Mouse (Mus musculus) embryonic stem cell, embryonic (primary cell): Measurements from ENCODE around the gene Themis.

Experiments used
- CTCF ChIA-PET, 4 experiments: fragments of 300-600 bp in 2 of 4; fragments of 350-600 bp in 2 of 4; sonication (Branson Sonifier 250); formaldehyde crosslinking; loops; one replicate each; lab custom pipeline; 2022; ENCODE audit warnings: inconsistent platforms in 2 of 4; lab: Charles Lee
- POLR2A ChIA-PET, 4 experiments: fragments of 300-600 bp in 2 of 4; fragments of 350-600 bp in 2 of 4; sonication (Branson Sonifier 250); formaldehyde crosslinking; loops; one replicate each; lab custom pipeline; 2022; ENCODE audit warnings: antibody characterized with exemption in 4 of 4, inconsistent platforms in 1 of 4; lab: Charles Lee

Themis gene

GRCm38 (mm10) chr10:28668261-28668660, at the start of gene Themis:
Themis (plus strand) TSS chr10:28668360.
- ChIA-PET CTCF (no interaction called here), POLR2A (interaction anchor here in 1 of 4 experiments (1.1 kb wide), 1 partner anchor 142 kb away, joined by 3 read pairs; no protein-coding TSS in a partner anchor)

- ChIA-PET CTCF (interaction anchor here in 1 of 4 experiments (0.5 to 0.6 kb wide), 2 partner anchors 48 to 1402 kb away, joined by 3 read pairs; no protein-coding TSS in a partner anchor), POLR2A (interaction anchor here in 1 of 4 experiments (0.6 kb wide), 1 partner anchor 138 kb away, joined by 3 read pairs; no protein-coding TSS in a partner anchor)
These were observed 48.7 kb upstream of the Themis start for GRCm38 (mm10) chr10:28619415-28619814.

DNA sequence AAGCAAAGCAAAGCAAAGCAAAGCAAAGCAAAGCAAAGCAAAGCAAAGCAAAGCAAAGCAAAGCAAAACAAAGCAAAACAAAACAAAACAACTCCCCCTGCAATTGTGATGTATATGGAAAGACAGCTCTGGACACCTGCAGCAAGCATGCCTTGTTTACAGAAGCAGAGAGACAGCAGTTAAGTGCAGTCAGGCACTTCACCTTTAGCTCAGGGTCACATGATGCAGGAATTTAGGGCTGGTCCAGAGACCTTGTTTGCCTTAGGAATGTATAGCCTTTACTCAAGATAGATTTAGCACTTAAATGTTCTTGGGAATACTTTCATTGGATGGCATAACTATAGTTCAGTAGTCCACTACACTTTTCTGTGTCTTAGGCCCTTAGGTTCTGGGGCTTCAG, 32.1 kb upstream of the Themis start:
- POLR2A ChIA-PET: interaction anchor here in 2 of 4 experiments (0.6 to 1.8 kb wide), 7 partner anchors 10 to 1669 kb away, joined by 3 to 8 read pairs (median 3); partner anchors contain the start of gene Ptprk (in 1 of the 2)
- CTCF ChIA-PET: interaction anchor here in 1 of 4 experiments (0.6 kb wide), 1 partner anchor 89 kb away, joined by 7 read pairs; no protein-coding TSS in a partner anchor

GRCm38 (mm10) chr10:28641887-28642286, 26.3 kb upstream of the Themis start:
- ChIA-PET CTCF (interaction anchor here in 1 of 4 experiments (0.7 kb wide), 1 partner anchor 498 kb away, joined by 4 read pairs; no protein-coding TSS in a partner anchor), POLR2A (interaction anchor here in 1 of 4 experiments (0.8 kb wide), 1 partner anchor 8 kb away, joined by 3 read pairs; no protein-coding TSS in a partner anchor)

GRCm38 (mm10) chr10:28647855-28648254, 20.3 kb upstream of the Themis start:
- ChIA-PET CTCF (no interaction called here), POLR2A (no interaction called here)

GRCm38 (mm10) chr10:28649109-28649899, 18.9 kb upstream of the Themis start:
- ChIA-PET CTCF (no interaction called here), POLR2A (interaction anchor here in 2 of 4 experiments (0.6 to 1.1 kb wide), 3 partner anchors 10 to 225 kb away, joined by 3 read pairs; no protein-coding TSS in a partner anchor)

DNA sequence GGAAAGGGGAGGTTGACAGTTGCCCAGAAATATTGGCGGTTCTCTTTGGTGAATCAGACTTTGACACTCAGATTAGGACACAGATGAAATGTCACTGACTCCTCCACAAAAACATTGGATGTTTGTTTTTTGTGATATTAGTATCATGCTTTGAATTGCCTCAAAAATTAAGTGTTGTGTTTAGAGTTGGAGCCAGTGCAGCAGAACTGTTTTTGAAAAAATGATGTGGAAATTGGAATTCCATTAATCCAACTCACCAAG, 18.3 kb upstream of the Themis start:
- ChIA-PET CTCF (no interaction called here), POLR2A (interaction anchor here in 1 of 4 experiments (0.7 kb wide), 1 partner anchor 9 kb away, joined by 3 read pairs; no protein-coding TSS in a partner anchor)

GRCm38 (mm10) chr10:28651910-28652309, 16.2 kb upstream of the Themis start:
- CTCF ChIA-PET: no interaction called here
- POLR2A ChIA-PET: no interaction called here

GRCm38 (mm10) chr10:28654733-28655132, 13.4 kb upstream of the Themis start:
- CTCF ChIA-PET: no interaction called here
- POLR2A ChIA-PET: interaction anchor here in 1 of 4 experiments (1.5 kb wide), 1 partner anchor 17 kb away, joined by 3 read pairs; no protein-coding TSS in a partner anchor

DNA sequence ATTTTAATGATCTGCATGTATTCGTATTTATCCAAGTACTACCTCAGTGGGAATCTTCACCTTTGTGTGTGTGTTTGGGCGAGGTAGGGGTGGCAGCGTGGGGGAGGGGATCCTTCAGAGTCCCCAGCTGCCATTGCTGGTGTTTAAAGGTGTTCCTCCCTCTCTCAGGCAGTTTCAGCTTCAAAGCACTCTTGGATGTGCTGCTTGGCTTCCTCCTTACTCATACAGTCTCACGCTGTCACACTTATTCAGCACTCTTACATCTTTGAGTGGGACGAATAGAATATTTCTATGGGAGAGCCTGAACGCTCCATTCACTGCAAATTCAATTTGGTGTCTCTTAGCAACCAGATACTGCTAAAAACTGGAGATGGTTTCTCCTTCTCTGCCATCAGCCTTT, 3.0 kb upstream of the Themis start:
- CTCF ChIA-PET: interaction anchor here in 1 of 4 experiments (0.9 kb wide), 1 partner anchor 10 kb away, joined by 3 read pairs; no protein-coding TSS in a partner anchor
- POLR2A ChIA-PET: no interaction called here

GRCm38 (mm10) chr10:28673931-28674330, 5.8 kb downstream of the Themis start:
- CTCF ChIA-PET: no interaction called here
- POLR2A ChIA-PET: no interaction called here

DNA sequence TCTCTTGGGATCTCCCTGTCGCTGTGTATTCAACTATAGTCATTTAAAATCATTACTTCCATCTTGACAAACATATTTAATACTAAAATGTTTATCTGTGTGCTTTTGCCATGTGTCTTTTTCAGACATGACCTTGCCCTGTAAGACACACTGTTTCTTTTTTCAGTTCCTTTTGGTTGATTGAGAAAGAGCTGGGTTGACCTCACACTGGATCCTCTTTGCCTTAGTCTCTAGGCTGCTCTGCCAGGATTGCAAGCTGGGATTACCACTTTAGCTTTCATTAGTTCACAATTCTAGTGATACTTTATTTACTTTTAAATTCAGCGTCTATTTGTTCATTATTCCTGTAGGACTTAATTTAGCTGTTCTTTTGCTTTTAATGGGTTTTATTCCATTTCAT, 7.2 kb downstream of the Themis start:
- POLR2A ChIA-PET: no interaction called here

DNA sequence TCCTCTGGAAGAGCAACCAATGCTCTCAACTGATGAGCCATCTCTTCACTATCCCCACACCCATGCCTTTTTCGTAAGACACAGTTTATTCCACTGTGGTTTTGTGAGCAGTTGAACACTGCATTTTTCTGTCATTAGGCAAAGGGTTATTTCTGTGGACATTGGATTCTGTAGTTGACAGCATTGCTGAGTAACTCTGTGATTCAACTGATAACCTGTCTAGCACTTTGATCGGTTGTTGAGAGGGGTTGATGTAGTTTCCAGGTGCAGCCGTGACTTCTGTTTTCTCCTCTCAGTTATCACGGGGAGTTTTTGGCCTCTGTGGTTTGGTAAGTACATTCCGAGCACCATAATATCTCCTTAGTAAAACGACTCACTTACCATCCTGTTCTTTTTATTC, 26.8 kb downstream of the Themis start:
- ChIA-PET POLR2A (no interaction called here), CTCF (no interaction called here)

More for the DNA sequence above, 7.2 kb downstream of the Themis start:
- CTCF ChIA-PET: no interaction called here

DNA sequence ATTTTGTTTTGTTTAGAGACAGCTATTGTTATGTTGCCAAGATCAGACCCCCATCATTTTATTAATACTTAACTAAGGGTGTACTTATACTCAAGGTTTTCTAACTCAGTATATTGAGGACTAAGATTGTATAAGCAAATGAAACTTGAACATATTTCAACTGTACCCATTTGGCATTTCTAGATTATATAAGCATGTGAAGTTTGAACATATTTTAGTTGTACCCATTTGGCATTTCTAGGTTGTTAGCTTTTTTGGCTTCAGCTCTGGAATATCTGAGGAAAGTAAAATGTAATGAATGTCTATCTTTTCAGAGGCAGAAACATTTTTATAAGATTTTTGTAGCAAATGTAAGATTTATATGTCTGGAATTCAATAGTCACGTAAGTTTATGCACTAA, 27.9 kb downstream of the Themis start:
- ChIA-PET CTCF (no interaction called here), POLR2A (no interaction called here)

DNA sequence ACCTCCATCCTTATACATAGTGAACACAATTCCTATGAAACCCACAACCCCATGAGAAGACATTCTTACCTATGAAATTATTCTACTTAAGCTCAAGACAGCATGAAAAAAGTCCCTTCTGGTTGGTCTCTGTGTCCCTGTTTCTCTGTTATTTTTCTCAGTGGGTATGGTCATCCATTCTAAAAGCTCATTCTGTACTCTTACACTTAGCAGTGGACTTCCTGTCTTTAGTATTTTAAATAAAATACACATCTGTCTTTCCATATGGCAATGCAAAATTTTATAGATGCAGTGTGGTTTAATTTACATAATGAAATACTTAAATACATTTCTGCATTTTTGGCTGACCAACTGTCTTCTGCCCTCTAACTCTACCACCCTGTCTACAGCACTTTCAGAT, 30.0 kb downstream of the Themis start:
- ChIA-PET CTCF (no interaction called here), POLR2A (no interaction called here)

DNA sequence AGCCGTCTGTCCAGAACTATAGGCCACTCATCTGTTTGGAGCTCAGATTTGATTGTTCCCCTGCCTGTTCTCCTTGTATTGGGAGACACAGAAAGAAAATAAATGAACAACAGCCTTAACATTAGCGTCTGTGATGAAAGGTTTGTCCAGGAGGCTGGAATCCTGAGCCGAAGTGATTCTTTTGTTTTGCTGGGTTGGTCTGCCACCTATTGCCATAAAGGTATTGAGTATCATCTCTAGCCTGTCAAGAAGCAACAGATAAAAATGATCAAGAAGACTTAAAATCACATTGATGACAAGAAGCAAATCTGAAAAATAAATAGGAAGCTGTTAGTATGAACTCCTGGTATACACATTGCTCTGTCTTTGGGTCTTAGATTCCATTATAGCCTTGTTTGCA, 53.7 kb downstream of the Themis start:
- POLR2A ChIA-PET: no interaction called here
- CTCF ChIA-PET: no interaction called here

GRCm38 (mm10) chr10:28723266-28723665, 55.1 kb downstream of the Themis start:
- POLR2A ChIA-PET: no interaction called here
- CTCF ChIA-PET: interaction anchor here in 2 of 4 experiments (0.7 kb wide), 2 partner anchors 441 to 869 kb away, joined by 3 read pairs; no protein-coding TSS in a partner anchor

- POLR2A ChIA-PET: interaction anchor here in 1 of 4 experiments (0.6 kb wide), 1 partner anchor 237 kb away, joined by 4 read pairs; no protein-coding TSS in a partner anchor
- CTCF ChIA-PET: interaction anchor here in 3 of 4 experiments (0.5 to 0.7 kb wide), 12 partner anchors 11 to 1354 kb away, joined by 3 to 7 read pairs (median 4); no protein-coding TSS in a partner anchor
These were observed 62.0 kb downstream of the Themis start for GRCm38 (mm10) chr10:28730122-28730521.

DNA sequence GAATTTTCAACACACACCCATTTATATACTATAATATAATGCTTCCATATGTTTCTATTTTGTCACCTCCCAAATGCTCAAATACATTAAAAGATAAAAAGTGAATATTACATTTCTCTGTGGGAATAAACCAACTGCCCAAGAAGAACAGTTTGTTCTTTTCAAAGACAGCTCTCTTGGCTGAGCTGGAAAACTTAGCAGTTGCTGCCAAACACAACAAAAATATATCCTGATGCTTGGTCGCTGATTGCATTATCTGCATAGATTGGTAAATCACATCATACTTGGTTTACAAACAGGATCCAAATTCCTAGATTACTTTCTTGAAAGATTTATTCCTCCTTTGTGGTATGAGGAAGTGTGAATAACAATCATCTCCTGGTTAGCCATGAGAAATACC, 69.8 kb downstream of the Themis start:
- ChIA-PET POLR2A (no interaction called here), CTCF (no interaction called here)

GRCm38 (mm10) chr10:28746426-28746825, 78.3 kb downstream of the Themis start:
- CTCF ChIA-PET: no interaction called here
- POLR2A ChIA-PET: no interaction called here
